Mouse (Mus musculus) adrenal gland (tissue): ENCODE data around the gene Sp3.
"Not testable (repeated sequence)": the region's sequence is repeated elsewhere in the genome, so short reads cannot be mapped to it uniquely, and the experiment has no call there.

ENCODE experiments used
- intact Hi-C: fragments of 180-260 bp; cut with DNase I; formaldehyde crosslinking; loops from one replicate; pipeline ENCODE4 v1.15.1; 2025
- microRNA-seq, 2 experiments: library from miRNA; unstranded; fragments of <30 nt; microRNA quantifications; one replicate each; pipeline ENCODE4; 2019

The Sp3 gene

GRCm38 (mm10) chr2:72932186-72932585 lies 48.1 kb downstream of the Sp3 start:
- intact Hi-C loops, result no loop called here

GRCm38 (mm10) chr2:72924981-72925380 lies 55.3 kb downstream of the Sp3 start:
- intact Hi-C loops, result no loop called here

GRCm38 (mm10) chr2:72916170-72916569 lies 64.1 kb downstream of the Sp3 start:
- intact Hi-C loops, result no loop called here

GRCm38 (mm10) chr2:72915245-72915930 lies 64.9 kb downstream of the Sp3 start:
- intact Hi-C loops, result no loop called here

- intact Hi-C loops, result no loop called here
Measured at GRCm38 (mm10) chr2:72913458-72913760, 66.8 kb downstream of the Sp3 start.

GRCm38 (mm10) chr2:72912708-72913457 lies 67.4 kb downstream of the Sp3 start:
- intact Hi-C loops, result no loop called here

GRCm38 (mm10) chr2:72911527-72911926 lies 68.7 kb downstream of the Sp3 start:
- intact Hi-C loops, result no loop called here

- intact Hi-C loops, result no loop called here
Measured at GRCm38 (mm10) chr2:72909046-72909445, 71.2 kb downstream of the Sp3 start.

GRCm38 (mm10) chr2:72908191-72908910 lies 71.9 kb downstream of the Sp3 start:
- intact Hi-C loops, result no loop called here

GRCm38 (mm10) chr2:72906745-72907144 lies 73.5 kb downstream of the Sp3 start:
- intact Hi-C loops, result no loop called here

GRCm38 (mm10) chr2:72902816-72903680 lies 77.2 kb downstream of the Sp3 start:
- intact Hi-C loops, result not testable (repeated sequence)

GRCm38 (mm10) chr2:72898782-72899305 lies 81.4 kb downstream of the Sp3 start:
- intact Hi-C loops, result no loop called here

- intact Hi-C loops, result no loop called here
Measured at GRCm38 (mm10) chr2:72898094-72898781, 82.0 kb downstream of the Sp3 start.

GRCm38 (mm10) chr2:72889806-72890205 lies 90.4 kb downstream of the Sp3 start:
- intact Hi-C loops, result no loop called here

Small RNA genes lying within 50 kb of the gene (microRNA-seq; reads per million reads assigned to microRNA genes)
- 0 reads per million in 2 experiments for gene Gm25960
